Mouse (Mus musculus) thymus, postnatal 36 days (tissue): ENCODE results near the gene Fam71d.

Experiments
- DNase-seq, 2 experiments: peaks; one replicate each; pipeline ENCODE4 v3.0.0; 2022; ENCODE audit warnings: mixed read lengths in 2 of 2

Gene Fam71d

DNA sequence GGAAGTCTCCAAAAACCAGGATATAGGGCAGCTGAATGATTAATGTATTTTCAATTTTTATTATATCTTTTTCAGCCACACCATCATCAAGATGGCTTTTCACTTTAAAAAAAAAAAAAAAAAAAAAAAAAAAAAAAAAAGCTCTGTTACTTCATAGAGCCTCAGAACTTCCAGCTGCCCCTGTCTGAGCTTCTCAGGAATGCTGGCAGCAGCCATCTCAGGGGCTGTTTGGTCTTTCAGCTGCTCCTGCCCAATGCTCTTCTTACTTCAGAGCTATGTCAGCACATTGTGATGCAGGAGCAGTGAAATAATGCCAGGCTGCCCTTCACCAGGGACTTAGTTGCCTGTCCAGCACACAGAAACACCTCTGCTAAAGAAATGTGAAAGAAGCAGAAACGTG is at the start of gene Fam71d:
Gene Fam71d, plus strand, starts transcription at position 211 of the 400 bp plus-strand sequence.
- DNase-seq = no peak

DNA sequence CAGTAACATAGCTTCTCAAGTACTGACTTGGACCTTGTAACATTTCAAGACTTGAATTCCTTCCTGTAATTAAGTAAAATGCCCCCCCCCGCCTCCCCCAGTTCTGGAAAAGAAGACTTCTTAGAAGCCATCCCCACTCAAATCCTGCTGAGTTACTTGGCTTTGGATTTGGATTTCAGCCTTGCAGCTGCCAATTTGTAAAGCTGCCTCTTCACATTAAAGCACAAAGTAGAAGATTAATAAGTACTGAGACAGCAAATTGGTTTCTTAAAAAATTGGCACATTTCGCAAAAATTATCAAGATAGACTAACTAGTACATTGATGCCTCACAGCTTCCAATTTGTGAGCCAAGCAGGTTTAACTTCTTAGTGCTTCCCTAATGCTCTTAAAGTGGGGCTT is 47.6 kb upstream of the Fam71d start:
- no peak for DNase-seq

DNA sequence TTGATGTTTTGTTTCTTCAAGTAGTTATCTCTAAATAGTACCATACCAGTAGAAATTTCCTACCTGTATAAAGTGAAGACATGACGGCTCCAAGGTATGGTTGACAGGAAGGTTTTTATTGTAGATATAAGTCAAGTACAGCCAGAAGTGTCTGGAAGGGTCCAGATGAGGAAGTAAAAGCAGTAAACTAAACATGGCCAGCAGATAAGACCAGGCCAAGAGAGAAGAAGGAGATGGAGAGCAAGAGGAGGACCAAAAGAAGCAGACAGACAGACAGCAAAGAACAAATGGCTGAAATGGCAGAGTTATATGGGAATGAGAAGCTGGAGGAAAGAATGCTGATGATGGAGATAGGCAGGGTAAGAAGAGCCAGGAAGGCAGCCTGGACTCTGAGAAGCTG is 46.1 kb upstream of the Fam71d start:
- no peak for DNase-seq

DNA sequence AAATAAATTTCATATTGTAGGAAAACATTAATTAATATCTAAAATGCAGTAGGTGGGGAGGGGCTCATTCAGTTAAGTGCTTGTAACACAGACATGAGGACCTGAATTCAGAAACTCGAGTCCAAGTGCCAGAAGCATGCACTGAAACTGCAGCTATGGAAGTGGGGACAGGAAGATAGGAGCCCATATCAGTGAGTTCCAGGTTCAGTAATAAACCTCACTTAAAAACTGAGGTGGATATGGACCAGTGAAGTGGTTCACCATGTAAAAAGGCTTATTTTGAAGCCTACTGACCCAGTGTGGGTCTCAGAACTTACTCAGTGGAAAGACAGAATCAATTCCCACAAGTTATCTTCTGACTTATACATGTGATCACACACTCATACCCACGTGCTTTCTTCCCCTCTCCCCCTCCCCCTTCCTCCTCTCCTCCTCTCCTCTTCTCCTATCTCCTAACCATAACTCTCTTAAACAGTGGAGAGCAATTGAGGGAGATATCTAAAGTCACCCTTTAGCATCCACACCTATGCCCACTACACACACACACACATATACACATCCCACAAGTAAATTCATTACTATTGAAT is 31.5 kb upstream of the Fam71d start:
- no peak for DNase-seq

DNA sequence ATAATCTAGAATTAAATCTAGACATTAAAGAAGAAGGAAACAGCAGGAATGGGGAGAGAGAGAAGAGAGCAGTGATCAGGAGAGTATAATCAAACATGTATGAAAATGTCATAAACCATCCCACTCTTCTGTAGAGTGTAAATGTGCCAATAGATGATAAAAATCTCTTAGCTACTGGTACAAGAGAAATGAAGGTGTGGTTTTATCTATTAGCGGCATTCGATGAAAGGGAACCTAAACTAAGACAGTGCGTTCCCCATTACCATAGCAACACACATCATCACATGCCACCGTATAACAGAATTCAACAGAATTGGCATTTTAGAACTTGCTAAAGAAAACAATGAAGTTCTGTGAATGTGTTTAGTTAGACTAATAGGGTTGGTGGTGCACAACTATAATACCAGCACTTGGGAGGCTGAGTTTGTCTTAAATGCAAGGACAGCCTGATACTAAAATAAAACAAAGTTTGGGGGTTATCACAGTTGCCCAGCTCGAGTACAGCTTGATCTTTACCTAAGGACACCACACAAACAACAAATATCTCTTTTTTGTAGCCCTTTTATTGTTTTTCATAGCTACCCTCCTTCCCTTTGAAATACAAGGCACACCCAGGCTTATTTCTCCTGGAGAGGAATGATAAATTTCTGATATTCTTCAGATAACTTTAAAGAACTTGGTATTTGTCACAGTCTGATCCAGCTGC is 13.1 kb upstream of the Fam71d start:
- no peak for DNase-seq

DNA sequence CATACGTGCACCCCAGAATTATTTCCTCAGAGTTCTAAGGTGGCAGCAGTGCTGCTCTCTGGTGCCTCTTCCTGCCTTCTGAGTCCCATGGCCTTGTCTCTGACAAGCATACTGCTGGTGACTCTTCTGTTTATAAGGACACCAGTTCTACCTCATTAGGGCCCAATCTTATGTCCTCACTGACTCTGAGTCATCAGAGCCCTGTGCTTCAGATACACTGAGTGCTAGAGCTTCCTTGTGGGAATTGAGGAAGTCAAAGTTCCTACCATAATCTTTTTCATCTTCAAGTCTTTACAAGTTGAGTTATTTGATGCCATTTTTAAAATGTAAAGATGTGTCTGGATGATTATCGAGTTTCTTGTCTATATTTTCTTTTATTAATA is 12.5 kb upstream of the Fam71d start:
- no peak for DNase-seq

DNA sequence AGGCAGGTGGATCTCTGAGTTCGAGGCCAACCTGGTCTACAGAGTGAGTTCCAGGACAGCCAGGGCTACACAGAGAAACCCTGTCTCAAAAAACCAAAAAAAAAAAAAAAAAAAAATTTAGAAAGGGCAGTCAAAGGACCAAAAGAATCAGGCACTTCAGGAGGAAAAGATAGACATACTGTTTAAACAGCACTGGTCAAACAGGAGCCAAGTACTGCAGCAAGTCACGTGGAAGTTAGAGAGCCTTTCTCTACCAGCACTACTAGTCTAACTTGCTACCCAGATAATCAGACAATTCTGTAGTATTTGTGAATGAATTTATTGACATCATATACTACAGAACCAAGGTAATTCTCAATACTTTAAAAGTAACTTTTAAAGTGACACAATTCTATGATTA is 10.3 kb upstream of the Fam71d start:
- DNase-seq = no peak

DNA sequence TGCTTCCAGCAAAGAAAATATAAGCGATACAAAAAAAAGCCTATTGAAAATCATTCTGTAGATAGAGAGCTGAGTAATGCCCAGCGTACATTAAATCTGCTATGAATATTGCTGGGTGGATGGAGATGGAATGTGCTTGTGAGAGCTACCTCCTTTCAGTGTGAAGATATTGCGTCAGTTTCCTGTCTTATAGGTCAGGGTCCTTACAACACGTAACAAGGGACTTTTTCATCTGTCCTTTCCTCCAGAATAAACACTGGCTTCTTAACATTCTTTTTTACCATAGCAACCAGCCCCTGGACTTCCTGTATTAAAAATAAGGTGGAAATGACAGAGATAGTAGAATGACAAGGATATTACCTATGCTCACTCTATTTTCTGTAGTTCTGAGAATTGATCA is 9.1 kb upstream of the Fam71d start:
- DNase-seq = no peak

DNA sequence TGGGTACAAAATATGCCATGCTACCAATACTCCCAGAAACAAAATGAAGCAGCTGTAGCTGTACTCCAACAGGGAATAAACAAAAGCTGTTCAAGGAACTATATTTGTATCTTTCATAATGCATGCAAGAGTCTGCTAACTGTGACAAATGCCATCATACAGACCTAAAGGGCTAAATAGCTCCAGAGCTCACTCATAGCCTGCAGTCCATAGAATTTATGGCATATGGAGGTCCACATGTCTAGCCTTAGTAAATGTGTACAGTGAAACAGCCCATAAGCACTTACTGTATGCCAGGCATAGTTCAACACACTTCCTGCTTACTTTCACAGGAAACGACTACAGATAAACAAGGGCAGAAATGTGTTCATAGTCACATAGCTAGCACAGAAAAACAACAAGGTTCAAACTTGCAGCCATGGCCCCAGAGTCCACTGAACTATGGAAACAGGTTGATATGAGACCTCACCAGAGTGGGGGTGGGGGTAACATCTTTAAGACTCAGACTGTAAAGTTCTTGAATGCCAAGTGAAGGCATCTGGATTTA is 5.6 kb upstream of the Fam71d start:
- no peak for DNase-seq

DNA sequence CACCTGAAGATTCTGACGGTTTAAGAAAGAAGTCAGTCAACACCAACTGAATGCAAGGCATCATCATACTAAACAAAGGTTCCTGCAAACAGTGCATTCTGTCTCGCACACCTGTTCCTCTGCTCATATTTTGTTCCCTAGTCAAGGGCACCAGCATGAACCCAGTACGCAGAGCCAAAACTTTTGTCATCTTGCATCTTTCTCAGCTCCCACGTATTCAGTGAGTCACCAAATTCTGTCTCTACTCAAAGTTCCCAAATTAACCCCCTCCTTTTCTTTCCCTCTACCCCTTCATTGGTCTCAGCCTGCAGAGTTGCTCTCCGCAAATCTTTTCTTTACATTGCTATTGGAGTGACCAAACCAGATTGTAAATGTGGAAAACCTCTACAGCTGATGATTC is 2.5 kb upstream of the Fam71d start:
- no peak for DNase-seq

DNA sequence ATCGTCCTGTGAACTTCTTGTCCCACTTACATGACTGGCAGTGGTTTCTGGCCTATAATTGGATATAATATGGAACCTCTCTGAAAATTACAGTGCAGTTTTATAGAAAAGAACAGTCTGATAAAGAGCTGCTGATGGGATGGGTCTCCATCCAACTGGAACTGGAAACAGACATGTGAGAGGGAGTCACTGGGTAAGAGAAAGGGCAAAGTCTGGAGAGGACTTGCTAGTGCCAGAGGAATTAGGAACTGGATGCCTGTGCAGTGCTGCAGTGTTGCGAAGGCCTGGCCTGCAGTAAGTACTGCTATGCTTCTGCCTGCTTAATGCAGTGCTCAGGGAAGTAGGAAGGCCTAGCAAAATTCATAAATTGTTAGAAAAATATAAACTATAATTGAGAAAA is 1.9 kb downstream of the Fam71d start:
- DNase-seq = no peak

DNA sequence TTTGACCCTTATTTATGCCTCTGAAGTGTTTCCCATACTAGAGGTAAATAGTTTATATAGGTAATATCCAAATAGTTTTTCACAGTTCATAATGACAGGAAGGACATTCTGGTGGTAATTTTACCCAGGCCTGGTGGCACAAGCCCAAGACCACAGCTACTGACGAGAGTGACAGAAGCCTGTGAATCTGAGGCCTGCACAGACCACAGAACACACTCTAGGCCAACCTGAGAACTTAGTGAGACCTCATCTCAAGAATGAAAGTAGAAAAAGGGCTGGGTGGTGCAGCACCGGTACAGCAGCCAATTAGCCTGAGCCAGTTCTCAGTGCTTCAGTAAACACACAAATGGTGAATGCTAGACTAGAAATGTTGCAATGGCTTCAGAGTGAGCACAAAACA is 26.4 kb downstream of the Fam71d start:
- no peak for DNase-seq

DNA sequence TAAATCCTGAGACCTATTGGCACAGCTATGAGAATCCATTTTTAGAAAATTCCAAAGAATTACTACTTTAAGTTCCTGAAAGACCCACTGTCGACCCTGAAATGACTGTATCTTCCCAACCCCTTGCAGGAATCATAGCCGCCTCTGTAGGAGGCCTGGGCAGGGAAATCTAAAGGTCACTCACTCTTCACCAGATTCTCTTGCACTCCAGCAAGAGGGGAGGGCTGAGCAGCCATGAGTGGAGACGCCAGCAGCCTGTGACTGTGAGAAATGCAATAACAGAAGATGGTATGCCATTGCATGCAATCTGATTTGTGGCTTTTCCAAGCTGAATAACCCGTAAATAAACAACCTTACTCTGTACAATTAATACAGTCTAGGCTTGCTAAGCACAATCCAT is 36.4 kb downstream of the Fam71d start:
- no peak for DNase-seq

DNA sequence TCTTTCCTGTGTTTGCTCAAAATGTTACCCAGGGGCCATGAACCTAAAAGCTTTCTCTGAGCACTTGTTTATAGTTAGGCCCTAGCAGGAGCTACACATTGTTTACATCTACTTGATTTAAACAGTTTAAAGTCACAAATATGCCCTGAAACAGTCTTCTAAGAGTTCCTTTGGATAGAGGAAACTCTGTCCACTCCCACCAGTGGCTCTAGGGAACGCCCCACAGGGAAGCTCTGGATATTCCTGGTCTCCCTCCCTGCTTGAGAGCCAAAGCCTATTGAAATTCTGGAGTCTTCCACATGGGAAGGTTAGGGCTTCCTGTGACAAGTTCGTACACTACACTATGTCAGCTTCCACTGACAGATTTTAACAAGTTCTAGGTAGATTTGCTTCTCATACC is 48.3 kb downstream of the Fam71d start:
- no peak for DNase-seq

DNA sequence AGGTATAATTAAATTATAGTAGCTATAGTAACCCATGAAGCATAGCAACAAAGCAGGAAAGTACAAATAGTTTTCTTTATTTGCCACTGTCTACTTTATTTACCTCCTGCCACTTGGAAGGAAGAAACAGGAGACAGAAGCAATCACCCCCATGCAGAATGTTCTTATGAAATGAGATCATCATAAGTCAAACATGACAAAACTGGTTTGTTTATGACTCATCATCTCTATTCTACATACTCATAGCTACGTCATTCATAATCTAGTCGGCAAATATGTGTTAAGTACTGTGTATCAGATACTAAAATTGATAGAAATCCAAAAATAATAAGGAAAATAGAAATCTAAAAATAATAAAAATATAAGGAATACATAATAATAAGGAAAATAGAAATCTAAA is 49.0 kb downstream of the Fam71d start:
- no peak for DNase-seq

DNA sequence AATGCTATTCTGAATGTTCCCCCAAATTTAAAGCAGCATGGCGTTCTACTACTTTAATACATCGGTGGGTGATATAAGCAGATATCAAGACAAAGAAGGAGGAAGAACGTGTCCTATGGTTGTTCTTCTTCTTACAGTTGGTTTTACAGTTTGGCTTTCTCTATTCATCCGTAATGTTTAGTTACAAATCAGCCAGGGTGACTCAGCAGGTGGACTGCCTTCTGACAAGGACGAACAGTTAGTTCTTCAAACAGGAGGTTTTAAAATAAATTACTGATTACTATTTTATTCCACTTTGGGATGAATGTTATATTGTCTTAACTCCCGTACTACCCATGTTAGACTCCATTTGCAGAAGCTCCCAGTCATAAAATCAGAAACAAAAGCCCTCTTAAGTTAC is 54.9 kb downstream of the Fam71d start:
- no peak for DNase-seq

DNA sequence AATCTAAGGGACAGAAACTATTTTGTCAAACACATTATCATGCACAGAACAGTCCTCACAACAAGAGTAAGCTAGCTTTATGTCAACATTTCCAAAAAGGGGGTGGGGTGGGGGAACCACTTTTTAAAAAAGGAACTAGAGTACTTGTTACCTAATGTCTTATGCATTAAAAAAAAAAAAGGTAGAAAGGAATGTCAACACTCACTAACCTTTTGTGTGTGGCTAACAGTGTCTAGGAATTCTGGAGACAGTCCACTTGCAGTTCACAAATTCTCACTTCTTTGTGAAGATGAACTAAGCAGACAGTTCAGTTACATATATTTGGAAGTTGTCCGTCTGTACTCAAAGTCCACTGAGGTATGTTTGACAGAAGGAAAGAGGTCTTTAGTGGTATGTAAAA is 56.1 kb downstream of the Fam71d start:
- DNase-seq = no peak

DNA sequence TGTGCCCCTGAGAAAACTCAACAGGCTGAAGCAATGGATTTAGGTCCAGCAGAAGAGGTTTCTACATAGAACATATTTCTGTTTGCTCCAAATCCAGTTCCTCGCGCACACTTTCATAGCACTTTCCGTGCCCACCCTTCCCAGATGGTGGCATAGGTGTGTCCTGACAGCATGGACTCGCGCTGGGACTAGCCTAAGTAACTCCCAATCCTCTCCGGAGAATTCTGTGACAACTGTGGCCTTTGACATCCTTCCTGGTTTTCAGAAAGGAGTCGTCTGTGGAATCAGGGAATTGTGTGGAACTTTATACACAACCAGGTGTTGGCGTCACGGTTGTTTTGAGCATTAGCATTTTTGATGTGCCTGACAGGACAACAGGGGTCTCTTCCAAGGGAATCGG is 56.8 kb downstream of the Fam71d start:
- DNase-seq = no peak

DNA sequence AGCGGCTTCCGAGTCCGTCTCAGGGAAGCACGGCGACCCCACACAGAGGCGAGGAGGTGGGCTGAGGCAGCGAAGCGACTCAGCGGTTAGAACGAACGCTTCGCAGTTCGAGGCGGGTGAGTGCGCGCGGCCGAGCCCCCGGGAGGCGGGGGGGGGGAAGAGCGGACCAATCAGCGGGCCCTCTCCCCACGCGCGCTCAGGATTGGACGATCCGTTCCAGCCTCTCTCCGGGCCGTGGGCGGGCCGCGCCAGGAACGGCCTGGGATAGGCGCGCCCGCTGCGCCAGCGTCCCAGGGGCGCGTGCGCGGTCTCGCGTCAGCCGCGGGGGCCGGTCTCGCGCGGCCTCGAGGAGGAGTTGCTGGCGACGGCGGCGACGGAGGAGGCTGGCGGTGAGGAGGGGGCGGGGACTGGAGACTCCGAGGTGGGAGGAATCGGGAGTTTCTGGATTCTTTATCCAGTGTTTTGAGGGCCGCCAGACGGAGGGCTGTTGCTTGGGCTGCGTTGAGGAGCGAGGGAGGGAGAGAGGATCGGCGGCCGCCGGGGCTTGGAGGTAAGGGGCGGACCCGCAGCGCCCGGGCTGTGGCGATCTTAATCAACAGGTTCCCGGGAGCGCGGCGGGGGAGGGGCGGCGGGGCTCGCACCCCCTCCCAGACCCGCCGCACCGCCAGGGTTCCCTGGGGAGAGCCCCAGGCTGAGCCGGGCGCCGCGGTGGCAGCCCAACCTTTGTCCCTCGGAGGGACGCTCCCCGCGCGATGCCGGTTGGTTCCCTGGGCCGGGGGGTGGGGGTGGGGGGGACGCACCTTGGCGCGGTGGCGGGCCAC is 57.4 kb downstream of the Fam71d start, which contains the start of gene Mpp5:
Gene Mpp5, plus strand, starts transcription at position 351 of the 821 bp plus-strand sequence.
- DNase-seq = peak; percentile 96 to 98

DNA sequence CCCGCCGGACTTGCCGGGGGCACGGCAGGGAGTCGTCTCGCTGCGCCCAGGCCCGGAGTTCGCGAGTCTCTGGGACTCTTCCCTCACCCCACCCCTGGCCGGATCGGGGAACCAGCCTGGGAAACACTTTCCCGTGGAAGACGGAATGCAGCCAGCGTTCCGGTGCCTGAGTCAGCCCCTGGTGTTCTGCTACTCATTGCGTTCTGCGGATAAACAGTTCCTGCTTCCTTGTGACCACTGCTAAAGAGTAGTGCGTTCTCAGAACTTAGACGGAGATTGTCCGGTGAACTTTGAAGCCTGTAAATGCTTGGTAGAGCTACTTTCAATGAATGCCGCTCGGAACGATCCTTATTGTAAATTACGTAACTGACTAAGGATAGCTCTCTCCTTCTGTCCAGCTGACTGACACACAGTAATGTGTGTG is 58.1 kb downstream of the Fam71d start:
- DNase-seq = no peak

DNA sequence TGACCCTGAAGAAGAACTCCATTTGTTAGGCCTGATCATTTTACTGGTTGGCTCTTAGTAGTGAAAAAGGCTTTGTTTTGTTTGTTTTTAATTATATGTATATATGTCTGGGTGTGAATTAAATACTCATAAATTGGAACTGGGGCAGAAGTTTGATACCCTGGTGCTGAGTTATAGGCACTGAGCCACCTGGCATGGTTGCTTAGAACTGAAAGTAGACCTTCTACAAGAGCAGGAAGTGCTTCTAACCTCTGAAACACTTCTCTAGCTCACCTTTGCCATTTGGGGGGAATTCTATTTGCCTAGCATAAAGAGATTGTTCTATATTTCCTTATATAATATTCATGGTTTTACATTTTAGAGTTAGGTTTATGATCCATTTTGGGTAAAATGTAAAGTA is 70.6 kb downstream of the Fam71d start:
- DNase-seq = no peak

DNA sequence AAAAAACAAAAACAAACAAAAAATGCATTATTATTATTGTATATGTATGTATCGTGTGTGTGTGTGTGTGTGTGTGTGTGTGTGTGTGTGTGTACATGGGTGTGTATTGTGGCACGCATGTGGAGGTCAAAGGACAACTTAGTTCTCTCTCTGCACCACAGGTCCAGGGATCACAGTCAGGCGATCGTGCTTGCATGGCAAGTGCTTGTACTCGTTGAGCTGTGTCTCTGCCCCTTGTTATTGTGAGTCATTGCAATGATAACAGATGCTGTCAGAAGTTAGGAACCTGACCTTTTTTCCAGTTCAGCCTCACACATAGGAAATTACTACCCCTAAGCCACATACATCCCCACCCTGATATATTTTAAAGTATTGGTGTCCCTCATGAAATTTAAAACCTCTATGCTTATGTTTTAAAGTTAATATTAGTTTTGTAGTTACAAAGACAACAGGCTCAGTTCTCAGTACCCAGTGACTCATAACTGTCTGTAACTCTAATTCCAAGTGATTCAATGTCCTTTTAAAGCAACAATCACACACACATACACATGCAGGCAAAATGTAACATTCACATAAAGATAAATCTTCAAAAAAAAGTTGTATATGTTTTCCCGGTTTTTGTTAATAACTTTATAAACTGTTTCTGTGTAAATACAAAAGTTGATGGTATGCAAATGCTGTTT is 77.8 kb downstream of the Fam71d start:
- no peak for DNase-seq

DNA sequence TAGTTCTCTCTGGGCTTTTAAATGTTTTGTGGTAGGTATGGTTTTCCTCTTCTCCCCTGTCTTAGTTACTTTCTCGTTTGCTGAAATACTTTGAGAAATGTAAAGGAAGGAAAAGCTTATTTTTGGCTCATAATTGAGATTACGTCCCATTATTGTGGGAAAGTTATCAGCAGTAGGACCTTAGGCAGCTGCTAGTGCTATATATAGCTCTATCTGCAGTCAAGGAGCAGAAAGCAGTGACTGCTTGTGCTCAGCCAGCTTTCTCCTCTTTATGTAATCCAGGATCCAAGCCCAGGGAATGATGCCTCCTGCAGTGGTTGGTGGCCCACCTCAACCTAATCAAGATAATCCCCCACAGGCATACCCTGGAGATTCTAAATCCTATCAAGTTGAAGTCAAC is 81.9 kb downstream of the Fam71d start:
- no peak for DNase-seq
